Mouse (Mus musculus) megakaryocyte, adult 5-6 weeks (primary cell): ENCODE measurements around the gene Nme7. TPM values are rescaled to one million over a fixed set of nuclear protein-coding genes. Genes with fewer than 3 reads are reported as not detected.
A peak's percentile ranks its signal among the peaks of the same experiment; 100 is the strongest.

Experiments used
- ATAC-seq: 2 replicates; pipeline ENCODE4 v1.8.0; 2016; ENCODE audit warnings: mild to moderate bottlenecking, inconsistent platforms; ENCODE audit not compliant: poor library complexity, severe bottlenecking
- total RNA-seq, 2 experiments: library from RNA; stranded (forward) in 1 of 2; stranded (reverse) in 1 of 2; fragments of 153-499, 151-499 nt in 1 of 2; fragments of 221-1000, 200-1000 nt in 1 of 2; gene quantifications; 2 replicates each; pipeline versions ENCODE4 v1.2.3 to v1.2.4; 2015 to 2017

The Nme7 gene
- total RNA-seq (2015) = 15.5 and 16.0 TPM in 2 replicates
- 19.6 and 21.6 TPM in 2 replicates for total RNA-seq (2017)

GRCm38 (mm10) chr1:164303821-164304220 lies at the start of gene Nme7:
Gene Nme7, plus strand, starts transcription at chr1:164304121.
- no peak for ATAC-seq

GRCm38 (mm10) chr1:164254836-164255235 lies 49.1 kb upstream of the Nme7 start:
- no peak for ATAC-seq

- no peak for ATAC-seq
Measured at GRCm38 (mm10) chr1:164260171-164261028, 43.5 kb upstream of the Nme7 start.

- ATAC-seq = no peak
Measured at GRCm38 (mm10) chr1:164261553-164261952, 42.4 kb upstream of the Nme7 start.

GRCm38 (mm10) chr1:164270941-164271340 lies 33.0 kb upstream of the Nme7 start:
- no peak for ATAC-seq

GRCm38 (mm10) chr1:164273659-164274058 lies 30.3 kb upstream of the Nme7 start:
- ATAC-seq = no peak

- peak; percentile 99 for ATAC-seq
Measured at GRCm38 (mm10) chr1:164275455-164275954, 28.4 kb upstream of the Nme7 start, which contains the start of gene Ccdc181. Gene Ccdc181, plus strand, starts transcription at chr1:164275585.

- ATAC-seq = no peak
Measured at GRCm38 (mm10) chr1:164276552-164276951, 27.4 kb upstream of the Nme7 start.

- ATAC-seq = no peak
Measured at GRCm38 (mm10) chr1:164279332-164279731, 24.6 kb upstream of the Nme7 start.

- peak; percentile 59 for ATAC-seq
Measured at GRCm38 (mm10) chr1:164284007-164284406, 19.9 kb upstream of the Nme7 start.

GRCm38 (mm10) chr1:164287406-164287805 lies 16.5 kb upstream of the Nme7 start:
- ATAC-seq = no peak

GRCm38 (mm10) chr1:164292040-164292439 lies 11.9 kb upstream of the Nme7 start:
- ATAC-seq = no peak

- ATAC-seq = peak; percentile 63
Measured at GRCm38 (mm10) chr1:164294071-164294470, 9.8 kb upstream of the Nme7 start.

- no peak for ATAC-seq
Measured at GRCm38 (mm10) chr1:164296473-164296872, 7.4 kb upstream of the Nme7 start.

GRCm38 (mm10) chr1:164301949-164302348 lies 2.0 kb upstream of the Nme7 start:
- peak; percentile 54 for ATAC-seq

GRCm38 (mm10) chr1:164307124-164307751 lies 3.3 kb downstream of the Nme7 start, which contains the start of gene Blzf1:
Gene Blzf1, minus strand, starts transcription at chr1:164307489.
- ATAC-seq = peak; percentile 97

- no peak for ATAC-seq
Measured at GRCm38 (mm10) chr1:164307922-164308321, 4.0 kb downstream of the Nme7 start.

- ATAC-seq = no peak
Measured at GRCm38 (mm10) chr1:164314085-164314484, 10.2 kb downstream of the Nme7 start.

- ATAC-seq = peak; percentile 77
Measured at GRCm38 (mm10) chr1:164315266-164315665, 11.3 kb downstream of the Nme7 start.

- ATAC-seq = peak; percentile 88
Measured at GRCm38 (mm10) chr1:164316697-164317096, 12.8 kb downstream of the Nme7 start.

GRCm38 (mm10) chr1:164317261-164317660 lies 13.3 kb downstream of the Nme7 start:
- ATAC-seq = no peak

- no peak for ATAC-seq
Measured at GRCm38 (mm10) chr1:164318474-164318873, 14.6 kb downstream of the Nme7 start.
